Mouse (Mus musculus) olfactory bulb, adult 2 months (tissue): ENCODE data around the gene Arcn1. TPM values are rescaled to one million over a fixed set of nuclear protein-coding genes. Genes with fewer than 3 reads are reported as not detected.

ENCODE experiments used
- H3K27ac ChIP-seq: fragments of 200-500 bp; 2 replicates; pipeline ENCODE4 v1.5.1; 2012; ENCODE audit warnings: low read depth, low read length; ENCODE audit not compliant: insufficient read depth
- H3K4me1 ChIP-seq: fragments of 200-500 bp; 2 replicates; pipeline ENCODE4 v1.6.1; 2012; ENCODE audit warnings: low read length; ENCODE audit not compliant: control insufficient read depth, insufficient read depth
- H3K4me3 ChIP-seq: fragments of 200-500 bp; 2 replicates; pipeline ENCODE4 v1.5.1; 2012; ENCODE audit warnings: mild to moderate bottlenecking, low read depth, low read length, moderate library complexity; ENCODE audit not compliant: insufficient read depth
- CTCF ChIP-seq: fragments of 200-500 bp; IDR thresholded peaks from 2 replicates; pipeline ENCODE4 v1.5.1; 2012; ENCODE audit warnings: low read depth, mild to moderate bottlenecking, low read length, moderate library complexity; ENCODE audit not compliant: insufficient read depth
- POLR2A ChIP-seq: fragments of 200-500 bp; IDR thresholded peaks from 2 replicates; pipeline ENCODE4 v1.6.1; 2012; ENCODE audit warnings: mild to moderate bottlenecking, low read depth, low read length, moderate library complexity; ENCODE audit not compliant: insufficient read depth
- WGBS: fragments of 180-500 bp; shearing (Covaris S2); methylation state at CpG from one replicate; pipeline ENCODE4 v1.1.7; 2018; 5-methylcytosine and 5-hydroxymethylcytosine counted together
- polyA plus RNA-seq: library from polyadenylated mRNA; stranded (reverse); fragments of >200 nt; gene quantifications from 2 replicates; pipeline ENCODE4 v1.2.4, GENCODE M21; 2012; ENCODE audit warnings: low replicate concordance; ENCODE audit not compliant: missing spikeins, insufficient read depth, insufficient read length

Arcn1 gene
- polyA plus RNA-seq, 1 experiment, result 192 TPM

DNA sequence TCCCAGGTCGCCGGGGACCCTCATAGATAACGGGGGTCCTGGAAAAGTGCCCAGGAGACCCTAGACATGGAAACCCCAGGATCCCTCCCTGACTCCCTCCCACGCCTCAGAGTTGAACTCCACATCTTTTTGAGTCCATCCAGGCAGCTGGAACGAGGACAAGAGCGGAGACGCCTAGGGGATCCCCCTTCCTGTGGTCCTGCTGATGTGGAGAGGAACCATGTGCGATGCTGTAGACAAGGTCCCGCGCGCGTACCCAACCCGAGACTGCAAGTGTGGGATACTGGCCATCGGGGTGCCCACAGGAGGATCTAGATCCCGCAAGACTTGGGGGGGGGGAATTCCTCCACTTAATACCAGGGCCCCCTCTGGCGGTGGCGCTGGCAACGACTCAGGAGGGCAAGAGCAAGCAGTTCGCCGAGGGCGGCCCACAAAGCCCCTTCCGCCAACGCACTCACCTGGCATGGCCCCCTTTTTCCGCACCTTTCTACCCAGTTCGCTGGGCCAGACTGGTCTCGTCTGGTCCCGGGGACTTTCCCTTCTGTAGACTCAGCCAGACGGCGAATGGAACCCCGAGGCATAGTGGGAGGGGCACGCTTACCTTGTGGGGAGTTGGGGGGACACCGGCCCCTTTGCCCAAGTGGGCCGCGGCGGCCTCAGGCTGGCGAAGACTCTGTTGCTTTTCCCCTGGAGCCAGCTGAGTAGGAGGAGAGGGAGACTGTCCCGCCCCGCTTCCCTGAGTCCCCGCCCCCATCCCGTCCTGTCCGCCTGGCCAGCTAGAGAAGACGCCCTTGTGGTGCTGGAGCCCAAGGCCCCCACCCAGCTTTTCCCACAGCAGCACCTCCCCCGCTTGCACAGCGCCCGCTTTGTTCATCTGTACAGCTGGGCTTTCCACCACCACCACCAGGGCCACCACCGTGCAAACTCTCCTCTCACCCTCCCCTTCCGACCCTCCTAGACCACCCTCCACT lies 32.8 kb downstream of the Arcn1 start, which contains the start of gene Phldb1:
Gene Phldb1 (minus strand): TSS at position 675 of the 971 bp plus-strand sequence.
- H3K27ac ChIP-seq, result peak within 1 kb of the TSS; percentile 95
- WGBS, result 3% methylated on average over 47 of the region's 47 CpGs
- TF ChIP-seq CTCF (0 out of 2 replicates have a peak, but pooled peaks have one; percentile 42), POLR2A (no peak)
- peaks cover 36% of the 10 kb centered on the region for H3K4me1 ChIP-seq
- H3K4me3 ChIP-seq, result peak within 1 kb of the TSS; percentile 70

DNA sequence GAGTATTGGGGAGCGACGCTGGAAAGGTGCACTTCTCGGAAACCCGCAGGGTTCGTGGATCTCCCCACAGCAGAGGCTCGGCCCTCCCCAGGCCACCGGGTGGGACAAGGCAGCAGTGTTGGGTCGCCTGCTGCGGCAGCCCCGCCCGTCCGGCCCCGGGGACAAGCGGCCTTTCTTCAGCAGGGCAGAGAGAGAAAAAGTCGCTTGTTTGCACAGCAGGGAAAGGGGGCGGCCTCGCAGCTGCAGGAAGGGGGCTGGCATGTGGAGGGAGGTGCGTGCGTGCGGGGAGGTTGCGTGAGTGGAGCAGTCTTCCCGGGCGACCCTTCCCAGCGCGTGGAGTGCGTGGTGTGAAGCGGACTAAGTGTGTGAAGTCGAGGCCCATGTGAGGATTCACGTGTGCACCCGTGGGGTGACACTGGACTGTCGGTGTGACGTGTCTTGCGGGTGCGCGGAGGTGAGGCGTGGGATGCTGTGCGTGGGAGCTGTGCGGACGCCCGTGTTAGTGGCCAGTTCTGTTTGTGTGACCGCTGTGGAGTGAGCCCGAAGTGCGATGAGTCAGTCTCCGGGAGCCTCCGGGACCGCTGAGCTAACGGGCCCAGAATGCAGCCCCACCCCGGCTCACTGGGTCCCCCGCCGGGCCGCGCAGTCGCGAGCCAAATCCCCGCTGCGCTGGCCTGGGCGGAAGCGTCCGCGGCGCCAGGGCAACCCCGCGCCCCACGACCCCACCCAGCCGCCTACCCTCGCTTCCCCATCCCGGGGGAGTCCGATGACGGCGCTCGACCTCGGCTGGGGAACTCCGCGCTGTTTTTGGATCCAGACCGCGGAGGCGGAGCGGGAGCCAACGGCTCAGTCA lies 33.7 kb downstream of the Arcn1 start:
- Histone ChIP-seq H3K4me1 (peaks cover 36% of the 10 kb centered on the region), H3K27ac (peak overlapping the region; percentile 95), H3K4me3 (peak overlapping the region; percentile 70)
- WGBS, result 1% methylated on average over 79 of the region's 79 CpGs
- TF ChIP-seq CTCF (no peak), POLR2A (0 out of 2 replicates have a peak, but pooled peaks have one; percentile 11)

DNA sequence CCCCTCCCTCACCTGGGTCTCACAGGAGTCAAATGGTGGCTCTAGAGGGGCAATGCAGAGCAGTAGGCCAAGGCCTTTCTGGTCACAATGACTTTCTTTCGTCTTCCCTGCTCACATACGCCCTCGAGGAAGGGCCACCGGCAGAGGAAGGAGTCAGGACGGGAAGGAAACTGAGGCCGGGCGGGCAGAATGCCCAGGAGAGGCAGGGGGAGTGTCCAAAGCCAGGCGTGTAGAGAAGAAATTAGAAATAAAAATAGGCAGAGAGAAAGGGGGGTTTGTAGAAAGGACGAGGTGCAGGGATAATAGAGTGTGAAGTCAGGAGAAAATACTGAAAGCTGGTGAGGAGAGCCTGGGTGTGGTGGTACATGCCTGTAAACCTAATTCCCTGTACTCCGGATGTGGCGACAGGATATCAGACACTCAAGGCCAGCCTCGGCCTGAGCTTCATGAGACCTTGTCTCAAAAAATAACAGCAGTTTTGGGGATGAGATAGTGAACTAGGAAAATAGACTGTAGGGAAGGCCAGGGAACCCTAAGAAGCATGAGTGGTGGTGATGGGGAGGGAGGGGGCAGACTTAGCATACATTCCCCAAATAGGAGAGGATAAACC lies 34.6 kb downstream of the Arcn1 start:
- Histone ChIP-seq H3K27ac (peak overlapping the region; percentile 95), H3K4me3 (peak overlapping the region; percentile 70), H3K4me1 (peaks cover 36% of the 10 kb centered on the region)
- TF ChIP-seq CTCF (no peak), POLR2A (no peak)
- WGBS, result 61% methylated on average over 12 of the region's 12 CpGs

DNA sequence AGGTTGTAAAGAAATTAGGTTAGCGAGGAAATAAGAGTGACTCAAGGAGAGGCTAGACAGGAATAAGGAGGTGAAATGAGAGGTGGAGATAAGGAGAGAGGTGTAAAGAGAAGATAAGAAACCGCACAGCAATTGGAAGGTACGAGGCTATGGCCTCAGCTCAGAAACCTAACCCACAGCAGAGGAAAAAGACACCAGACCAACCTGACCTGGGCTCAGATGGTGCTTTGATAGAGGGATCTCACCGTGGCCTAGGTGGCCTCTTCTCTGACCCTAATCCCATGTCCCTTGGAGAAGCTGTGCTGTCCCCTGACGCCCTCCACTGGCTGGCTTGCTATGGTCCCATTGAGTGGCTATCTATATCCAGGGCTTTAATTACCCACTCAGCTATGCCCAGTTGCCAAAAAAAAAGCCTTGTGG lies 35.5 kb downstream of the Arcn1 start:
- H3K27ac ChIP-seq, result no peak overlapping the region
- 82% methylated on average over 5 of the region's 5 CpGs for WGBS
- H3K4me1 ChIP-seq, result peaks cover 35% of the 10 kb centered on the region

DNA sequence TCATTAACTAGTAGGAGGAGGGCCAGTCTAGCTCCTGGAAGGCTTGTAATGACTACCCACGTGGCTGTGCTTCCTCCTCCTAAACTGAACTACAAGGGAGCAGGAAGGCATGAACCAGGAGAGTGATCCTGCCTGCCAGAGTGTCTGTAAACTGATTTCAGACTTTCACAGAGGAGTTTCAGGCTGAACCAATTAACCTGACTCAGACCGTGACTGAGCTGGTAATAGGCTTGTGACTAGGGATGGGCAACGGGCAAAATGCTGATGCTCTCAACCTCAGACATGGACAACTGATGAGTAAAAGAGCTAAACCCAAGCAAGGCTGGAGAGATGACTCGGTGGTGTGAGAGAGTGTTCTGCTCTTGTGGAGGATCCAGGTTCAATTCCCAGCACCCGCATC lies 40.2 kb downstream of the Arcn1 start:
- Histone ChIP-seq H3K4me1 (peaks cover 45% of the 10 kb centered on the region), H3K4me3 (no peak overlapping the region), H3K27ac (no peak overlapping the region)
- TF ChIP-seq CTCF, result no peak
- TF ChIP-seq POLR2A, result no peak
- 72% methylated on average over 5 of the region's 5 CpGs for WGBS

More for the DNA sequence above, 35.5 kb downstream of the Arcn1 start:
- TF ChIP-seq POLR2A (no peak), CTCF (no peak)
- H3K4me3 ChIP-seq, result no peak overlapping the region

DNA sequence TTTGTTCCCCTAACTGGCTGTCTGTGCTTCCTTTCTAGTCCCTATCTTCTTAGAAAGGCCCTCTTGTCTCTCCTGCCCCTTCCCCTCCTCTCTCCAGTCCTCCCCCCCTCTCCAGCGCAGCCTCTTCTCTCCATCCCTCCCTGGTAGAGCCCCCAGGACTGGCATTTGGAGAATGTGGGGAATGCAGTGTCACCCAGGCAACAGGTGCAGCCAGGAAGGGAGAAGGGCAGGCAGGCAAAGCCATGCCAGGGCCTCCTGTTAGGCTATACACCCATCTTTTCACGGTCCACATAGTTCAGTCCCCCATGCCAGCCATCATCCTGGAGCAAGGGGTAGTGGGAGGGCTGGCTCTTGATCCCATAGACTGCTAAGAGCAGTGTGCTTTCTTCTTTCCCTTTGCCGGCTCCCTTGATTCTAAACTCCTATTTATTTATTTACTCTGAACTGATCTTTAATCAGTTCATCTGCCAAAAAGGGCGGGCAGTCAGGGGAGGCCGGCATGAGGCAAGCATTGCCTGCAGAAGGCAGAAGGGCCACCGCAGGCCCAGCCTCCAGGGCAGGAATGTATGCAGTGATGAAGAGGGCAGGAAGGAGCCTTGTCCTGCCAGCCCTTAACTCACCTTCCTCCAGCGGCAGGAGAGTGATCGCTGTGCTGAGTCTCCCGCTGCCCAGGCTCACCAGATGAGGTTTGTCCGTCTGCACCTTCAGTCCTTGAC lies 41.1 kb downstream of the Arcn1 start:
- no peak for TF ChIP-seq POLR2A
- no peak for TF ChIP-seq CTCF
- peak overlapping the region; percentile 31; the same call in 1 of the 2 replicates for H3K27ac ChIP-seq
- H3K4me1 ChIP-seq, result peaks cover 46% of the 10 kb centered on the region
- 47% methylated on average over 10 of the region's 10 CpGs for WGBS
- H3K4me3 ChIP-seq, result no peak overlapping the region

DNA sequence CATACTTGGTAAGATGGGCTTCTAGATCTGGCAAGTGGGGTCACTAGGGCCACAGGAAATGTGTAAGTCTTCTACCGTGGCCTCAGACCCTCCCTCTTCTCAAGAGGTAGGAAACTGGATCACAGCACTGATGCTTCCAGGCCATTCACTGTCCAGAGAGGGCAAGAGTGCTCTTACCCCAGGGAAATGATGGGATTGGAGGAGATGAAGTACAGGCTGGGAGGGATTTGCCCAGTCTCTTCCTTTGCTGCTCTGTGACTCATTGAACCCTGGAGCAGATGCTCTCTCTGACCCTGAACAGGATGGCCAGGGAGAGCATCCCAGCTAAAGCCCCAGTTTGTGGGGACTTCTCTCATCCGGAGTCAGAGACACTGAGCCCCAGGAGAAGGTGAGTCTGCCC lies 43.0 kb downstream of the Arcn1 start:
- Histone ChIP-seq H3K4me3 (no peak overlapping the region), H3K4me1 (peaks cover 50% of the 10 kb centered on the region), H3K27ac (peak overlapping the region; percentile 42)
- TF ChIP-seq POLR2A (no peak), CTCF (no peak)
- 60% methylated on average over 2 of the region's 2 CpGs for WGBS

DNA sequence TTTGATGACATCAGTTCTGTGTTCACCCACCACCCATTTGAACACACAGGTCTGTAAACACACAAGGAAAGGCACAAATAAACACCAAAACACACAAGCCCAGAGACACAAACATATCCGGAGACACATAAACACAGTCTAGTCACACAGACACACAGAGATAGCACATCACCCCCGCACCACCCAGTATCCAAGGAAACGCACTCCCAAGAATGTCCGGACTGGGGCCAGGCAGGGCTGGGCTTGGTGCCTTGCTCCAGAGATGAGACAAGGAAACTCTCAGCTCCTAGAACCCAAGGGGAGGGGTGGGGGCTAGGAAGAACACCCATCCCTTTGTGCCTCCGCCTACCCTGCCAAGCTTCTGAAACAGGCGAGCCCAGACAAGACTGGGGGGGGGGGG lies 43.4 kb downstream of the Arcn1 start:
- TF ChIP-seq POLR2A, result no peak
- no peak for TF ChIP-seq CTCF
- Histone ChIP-seq H3K27ac (peak overlapping the region; percentile 47), H3K4me1 (peaks cover 54% of the 10 kb centered on the region), H3K4me3 (no peak overlapping the region)
- 43% methylated on average over 6 of the region's 6 CpGs for WGBS
